11 mouse cellular contexts compared by ENCODE assay signal in genomic region chr3:122111141-122111981, GRCm38 (mm10).
DNase-seq lines count a peak whose midpoint lies in the region; ATAC-seq and TF ChIP-seq lines count a peak whose summit lies in the region.
"Had no signal": no experiment of that assay in that cellular context is flagged by ENCODE, and none has a peak within 500 bp of the region (broad histone marks: within the 10 kb centered on the region; RNA-seq: fewer than 3 reads in every experiment).

No protein-coding gene starts in this region.

- ATAC-seq in forebrain, embryonic 14.5 days = no peak
- ATAC-seq in forebrain, embryonic 15.5 days (replicated peaks) = no peak
- ATAC-seq in lung, postnatal 0 days = peak; percentile 29; the same call in 1 of the 2 replicates
- peak; percentile 76 for ATAC-seq in megakaryocyte progenitor cell, adult 5-6 weeks (replicated peaks; ENCODE audit: poor library complexity)

- no peaks in the 10 kb centered on the region for H3K36me3 ChIP-seq in forebrain, embryonic 14.5 days (ENCODE audit: control insufficient read depth, insufficient read depth, low read length)
- no peaks in the 10 kb centered on the region for H3K36me3 ChIP-seq in forebrain, embryonic 15.5 days
- H3K36me3 ChIP-seq in lung, postnatal 0 days (ENCODE audit: insufficient read depth, low read length) = no peaks in the 10 kb centered on the region

- no peak for TF ChIP-seq EP300 in lung, postnatal 0 days (IDR thresholded peaks at IDR 0.05)

- TF ChIP-seq CTCF in lung, postnatal 0 days (IDR thresholded peaks at IDR 0.05) = no peak

- peak; percentile 28 for DNase-seq in forebrain, embryonic 14.5 days (ENCODE audit: low spot score)
- no peak for DNase-seq in lung, postnatal 0 days (ENCODE audit: low spot score)
- no peak for DNase-seq in lung, postnatal 25 days (ENCODE audit: low spot score)
- peak; percentile 78 for DNase-seq in c-Kit-positive CD71-positive TER-119-positive erythroid progenitor cells, embryonic 14.5 days (ENCODE audit: low spot score)
- DNase-seq in heart, postnatal 4 days = no peak
- DNase-seq in heart, postnatal 25 days (ENCODE audit: low spot score) = no peak
- DNase-seq: heart, postnatal 10 days; kidney, postnatal 4 days; right cerebral cortex, postnatal 25 days had no signal

- H3K27me3 ChIP-seq in forebrain, embryonic 14.5 days (replicated peaks; ENCODE audit: control insufficient read depth, insufficient read depth, low read length) = no peaks in the 10 kb centered on the region; the same call in 1 of the 2 replicates
- H3K27me3 ChIP-seq in forebrain, embryonic 15.5 days = no peaks in the 10 kb centered on the region
- H3K27me3 ChIP-seq in lung, postnatal 0 days (replicated peaks; ENCODE audit: insufficient read depth, low read length) = no peaks in the 10 kb centered on the region

- H3K4me1 ChIP-seq in forebrain, embryonic 14.5 days (ENCODE audit: control insufficient read depth, insufficient read depth, low read length) = no peaks in the 10 kb centered on the region
- H3K4me1 ChIP-seq in forebrain, embryonic 15.5 days = peaks cover 12% of the 10 kb centered on the region; the same call in 1 of the 2 replicates
- H3K4me1 ChIP-seq in lung, postnatal 0 days (ENCODE audit: insufficient read depth, low read depth, low read length) = peaks cover 6% of the 10 kb centered on the region; the same call in 1 of the 2 replicates

- intact Hi-C loops in heart, postnatal 25 days (cut with DNase I) = no loop called here

- H3K4me3 ChIP-seq in forebrain, embryonic 14.5 days (ENCODE audit: low read depth, low read length) = no peak overlapping the region
- no peak overlapping the region for H3K4me3 ChIP-seq in forebrain, embryonic 15.5 days
- no peak overlapping the region for H3K4me3 ChIP-seq in lung, postnatal 0 days (ENCODE audit: low read depth, low read length)

- no peaks in the 10 kb centered on the region for H3K9me3 ChIP-seq in forebrain, embryonic 14.5 days (replicated peaks; ENCODE audit: control insufficient read depth, low read length)
- H3K9me3 ChIP-seq in forebrain, embryonic 15.5 days = no peaks in the 10 kb centered on the region
- no peaks in the 10 kb centered on the region for H3K9me3 ChIP-seq in lung, postnatal 0 days (ENCODE audit: low read length)

- 30% methylated on average over 9 of the region's 9 CpGs for WGBS in forebrain, embryonic 14.5 days
- WGBS in forebrain, embryonic 15.5 days = 32% methylated on average over 9 of the region's 9 CpGs
- WGBS in lung, postnatal 0 days = 24% methylated on average over 9 of the region's 9 CpGs

- no peak overlapping the region for H3K4me2 ChIP-seq in forebrain, embryonic 14.5 days (ENCODE audit: low read length)
- no peak overlapping the region for H3K4me2 ChIP-seq in forebrain, embryonic 15.5 days (replicated peaks)
- H3K4me2 ChIP-seq in lung, postnatal 0 days (replicated peaks; ENCODE audit: low read depth, low read length) = no peak overlapping the region

- no peak overlapping the region for H3K27ac ChIP-seq in forebrain, embryonic 14.5 days (ENCODE audit: low read depth, low read length)
- no peak overlapping the region for H3K27ac ChIP-seq in forebrain, embryonic 15.5 days (replicated peaks)
- no peak overlapping the region for H3K27ac ChIP-seq in lung, postnatal 0 days (ENCODE audit: low read length)

- no peak overlapping the region for H3K9ac ChIP-seq in forebrain, embryonic 14.5 days (ENCODE audit: low read length)
- H3K9ac ChIP-seq in forebrain, embryonic 15.5 days (replicated peaks) = no peak overlapping the region
- no peak overlapping the region for H3K9ac ChIP-seq in lung, postnatal 0 days (replicated peaks; ENCODE audit: low read depth)

Comparison
In these comparisons a context has a peak if more than half of its experiments do, and no peak if none do; other contexts are left out.
1. ATAC-seq: peak in lung, postnatal 0 days (single experiment) and megakaryocyte progenitor cell, adult 5-6 weeks (single experiment); none in forebrain, embryonic 14.5 days (single experiment) and forebrain, embryonic 15.5 days (single experiment).
2. DNase-seq: peak in forebrain, embryonic 14.5 days (single experiment) and c-Kit-positive CD71-positive TER-119-positive erythroid progenitor cells, embryonic 14.5 days (single experiment); none in lung, postnatal 0 days (single experiment), lung, postnatal 25 days (single experiment), heart, postnatal 4 days (single experiment) and heart, postnatal 25 days (single experiment).